Mouse (Mus musculus) WW6 (cell line): Measurements from ENCODE around the gene Slc13a2.

Experiments
- DNase-seq: peaks from one replicate; pipeline ENCODE4 v3.0.0-alpha.2; 2013; ENCODE audit warnings: low read depth, low spot score

Slc13a2 gene

DNA sequence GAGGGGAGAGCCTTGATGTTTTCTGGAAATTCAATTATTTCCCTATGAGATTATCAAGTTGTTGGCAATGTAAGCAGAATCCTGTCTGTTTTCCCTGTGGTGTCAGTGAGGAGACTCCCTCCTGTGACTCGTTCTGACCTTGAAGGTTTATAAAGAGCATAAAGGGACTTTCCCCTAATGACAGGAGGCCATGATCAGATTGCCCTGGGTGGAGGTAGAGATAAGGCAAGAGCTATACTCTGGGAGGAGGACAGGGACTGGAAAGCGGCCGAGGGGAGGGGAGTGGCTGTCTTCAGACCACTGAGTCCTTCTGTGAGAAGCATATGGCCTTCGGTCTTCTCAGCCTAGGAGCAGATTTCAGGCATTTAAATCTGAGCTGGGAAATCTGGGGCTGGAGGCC, 12.0 kb upstream of the Slc13a2 start:
- DNase-seq: no peak

GRCm38 (mm10) chr11:78431176-78431575, 9.2 kb upstream of the Slc13a2 start:
- DNase-seq: no peak

GRCm38 (mm10) chr11:78430195-78430878, 8.3 kb upstream of the Slc13a2 start:
- DNase-seq: no peak

DNA sequence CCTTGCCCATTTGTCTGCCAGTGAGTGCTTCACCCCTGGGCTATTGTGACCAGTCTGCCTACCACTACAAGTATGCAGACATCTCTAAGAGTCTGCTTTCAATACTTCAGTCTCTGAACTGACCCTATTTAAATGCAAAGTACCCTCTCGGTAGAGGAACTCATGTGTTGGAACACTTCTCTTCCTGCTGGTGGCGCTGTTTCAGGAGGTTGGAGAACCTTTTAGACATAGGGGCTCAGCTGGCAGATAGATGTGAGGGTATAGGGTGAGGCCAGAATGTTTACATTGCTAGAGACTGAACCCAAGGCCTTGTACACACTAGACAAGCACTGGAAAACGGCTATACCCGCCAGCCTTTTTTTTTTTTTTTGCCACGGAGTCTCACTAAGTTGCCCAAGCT, 6.3 kb upstream of the Slc13a2 start:
- DNase-seq: peak; percentile 47

GRCm38 (mm10) chr11:78427655-78428054, 5.6 kb upstream of the Slc13a2 start:
- DNase-seq: no peak

GRCm38 (mm10) chr11:78425572-78425971, 3.6 kb upstream of the Slc13a2 start:
- no peak for DNase-seq

- DNase-seq: no peak
Measured at GRCm38 (mm10) chr11:78424352-78424751, 2.3 kb upstream of the Slc13a2 start.

GRCm38 (mm10) chr11:78421201-78422009, 612 bp downstream of the Slc13a2 start:
- DNase-seq: no peak

DNA sequence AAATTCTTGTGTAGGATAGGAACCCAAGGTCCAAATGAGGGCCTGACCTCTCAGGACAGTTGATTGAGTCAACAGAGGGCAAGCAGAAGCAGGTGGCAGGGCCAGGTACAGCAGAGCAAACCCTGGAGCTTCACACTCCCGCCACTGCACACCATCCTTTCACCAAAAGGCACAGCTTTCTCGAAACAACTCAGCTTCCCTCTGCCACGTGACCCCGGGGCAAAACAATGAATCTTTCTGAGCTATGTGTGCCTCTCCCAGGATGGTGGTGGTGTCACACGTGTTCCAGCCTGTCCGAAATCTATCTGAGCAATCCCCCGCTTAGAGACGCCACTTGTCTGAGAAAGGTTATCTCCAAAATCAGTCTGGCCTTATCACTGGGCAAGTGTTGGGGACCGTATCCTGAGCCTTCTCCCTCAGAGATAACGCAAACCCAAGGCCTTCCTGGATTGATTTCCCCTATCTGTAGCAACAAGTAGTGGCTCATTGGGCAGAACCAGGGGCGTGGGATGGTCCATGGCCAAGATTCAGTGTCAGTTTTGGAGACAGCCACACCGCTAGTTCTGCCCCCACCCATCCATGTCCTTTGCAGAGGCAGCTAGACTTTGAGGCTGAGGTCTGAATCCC, 1.6 kb downstream of the Slc13a2 start:
- no peak for DNase-seq

GRCm38 (mm10) chr11:78416854-78417253, 5.2 kb downstream of the Slc13a2 start:
- DNase-seq: no peak

GRCm38 (mm10) chr11:78412861-78413260, 9.2 kb downstream of the Slc13a2 start:
- DNase-seq: no peak

GRCm38 (mm10) chr11:78412324-78412850, 9.6 kb downstream of the Slc13a2 start:
- no peak for DNase-seq

DNA sequence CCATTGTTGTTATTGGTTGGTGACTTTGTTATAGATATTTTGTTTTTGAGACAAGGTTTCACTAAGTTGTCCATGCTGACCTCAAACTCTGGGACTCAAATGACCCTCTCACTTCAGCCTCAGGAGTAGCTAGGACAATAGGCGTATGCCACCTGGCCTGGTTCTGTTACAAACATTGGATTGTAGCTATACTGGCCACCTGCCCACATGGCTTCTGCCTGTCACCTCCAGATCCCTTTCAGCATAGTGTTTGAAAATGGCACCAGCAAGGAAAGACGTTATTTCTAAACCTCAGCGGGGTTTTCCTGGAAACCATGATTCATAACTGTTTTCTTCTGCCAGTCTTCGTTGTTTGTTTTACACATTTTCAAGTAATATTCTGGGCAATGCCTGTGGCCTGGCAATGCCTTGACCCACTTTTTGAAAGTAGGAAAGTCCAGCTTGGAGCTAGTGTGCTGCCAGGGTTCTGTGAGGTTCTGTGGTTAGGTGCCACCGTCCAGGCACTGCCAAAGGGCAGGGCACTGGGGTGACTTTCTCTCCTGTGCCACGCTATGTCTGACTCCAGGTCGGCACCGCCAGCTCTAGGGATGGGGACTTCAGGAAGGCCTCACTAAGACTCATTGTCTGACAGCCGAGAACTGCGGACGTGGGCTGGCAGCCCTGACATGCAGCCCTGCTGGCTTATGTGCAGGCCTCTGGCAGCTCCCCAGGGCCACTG, 10.3 kb downstream of the Slc13a2 start:
- no peak for DNase-seq

DNA sequence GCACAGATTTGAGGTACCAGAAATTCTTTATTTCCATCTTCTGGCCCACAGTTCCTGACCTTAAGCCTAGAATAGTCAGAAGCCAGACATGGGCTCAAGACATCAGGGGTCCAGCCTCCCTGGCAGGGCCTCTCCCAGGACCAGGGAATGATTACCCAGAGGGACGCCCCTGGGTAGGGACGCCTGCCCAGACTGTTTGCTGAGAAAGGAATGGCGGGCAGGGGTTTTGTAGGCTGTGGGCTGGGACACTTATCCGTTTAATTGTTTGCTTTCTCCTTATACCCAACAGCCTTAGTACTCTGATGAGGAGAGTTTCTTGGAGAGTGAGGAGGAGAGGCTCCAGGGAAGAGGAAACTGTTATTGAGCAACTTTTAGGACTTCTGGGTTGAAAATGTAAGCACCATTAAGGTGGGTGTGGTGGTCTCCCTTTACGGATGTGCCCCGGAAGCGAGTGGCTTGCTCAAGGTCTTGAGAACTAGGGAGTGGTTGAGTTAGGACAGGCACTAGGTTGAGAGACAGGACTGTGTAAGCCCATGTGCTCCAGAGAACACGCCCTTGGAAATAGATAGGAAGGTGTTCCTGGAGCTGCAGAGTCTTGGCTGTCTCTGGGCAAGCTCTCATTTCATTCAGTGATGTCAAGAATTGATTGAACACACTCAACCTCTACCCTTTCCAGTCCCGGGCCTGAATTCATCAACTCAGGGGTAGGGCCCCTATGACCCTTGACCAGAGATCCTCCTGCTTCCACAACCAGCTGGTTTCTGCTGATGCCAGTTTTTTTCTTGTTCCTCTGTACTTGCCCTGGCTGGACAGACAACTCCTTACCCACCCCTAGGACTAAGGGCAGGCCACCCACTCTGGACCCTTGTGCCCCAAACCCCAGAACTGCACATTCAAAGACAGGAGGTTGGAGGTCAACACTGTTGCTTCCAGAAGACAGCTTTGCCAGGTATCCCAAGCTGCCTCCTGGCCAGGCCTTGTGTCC, 13.5 kb downstream of the Slc13a2 start:
- DNase-seq: no peak

DNA sequence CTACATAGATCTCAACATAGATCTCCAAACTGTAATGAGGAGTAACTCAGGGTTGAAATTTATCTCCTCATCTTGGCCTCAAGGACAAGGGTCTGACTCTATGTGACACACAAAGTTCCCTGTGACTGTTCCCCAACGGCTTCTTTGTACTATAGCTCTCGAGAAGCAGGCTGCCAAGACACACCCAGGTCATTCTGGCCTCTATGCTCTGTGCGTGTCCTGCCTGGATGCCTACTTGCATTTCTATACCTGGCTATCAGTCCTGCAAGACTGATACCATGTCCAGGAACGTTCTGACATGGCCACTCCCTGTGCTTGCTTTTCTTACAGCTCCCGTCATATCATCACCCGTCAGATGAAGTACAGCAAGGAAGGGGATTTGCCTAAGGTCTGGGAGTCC, 20.0 kb downstream of the Slc13a2 start:
- DNase-seq: no peak

DNA sequence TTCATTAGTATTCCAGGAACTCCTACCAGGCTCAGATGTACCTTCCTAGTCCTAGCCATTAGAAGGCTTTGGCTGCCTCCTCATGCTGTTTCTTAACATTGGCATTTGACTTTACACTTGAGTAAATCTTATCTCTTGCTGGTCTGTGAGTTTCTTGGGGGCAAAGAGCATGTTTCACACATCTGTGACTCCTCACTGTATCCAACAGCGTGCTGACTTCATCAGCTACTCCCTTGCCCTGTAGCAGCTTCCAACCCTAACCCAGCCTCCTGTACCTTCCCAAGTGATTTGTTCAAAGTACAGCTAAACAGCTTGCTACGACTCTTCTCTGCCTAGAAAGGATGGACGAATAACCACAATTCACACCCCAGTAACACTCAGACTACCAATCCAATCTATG, 20.5 kb downstream of the Slc13a2 start:
- no peak for DNase-seq

DNA sequence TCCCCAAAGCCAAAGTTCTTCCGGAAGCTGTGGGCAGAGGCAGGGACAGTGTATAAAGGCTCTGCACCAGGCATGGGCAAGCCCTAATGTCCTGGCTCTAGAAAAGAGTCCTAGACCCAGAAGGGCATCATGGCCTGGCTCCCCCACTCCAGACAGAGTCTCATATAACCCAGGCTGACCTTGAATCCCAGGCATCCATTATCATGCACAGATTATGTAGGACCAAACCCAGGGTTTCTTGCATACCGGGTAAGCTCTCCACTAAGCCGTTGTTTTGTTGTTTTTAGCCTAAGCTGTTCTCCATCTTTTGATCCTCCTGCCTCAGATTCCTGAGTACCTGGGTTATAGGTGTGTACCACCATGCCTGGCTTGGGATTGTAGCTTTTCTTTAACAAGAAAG, 21.1 kb downstream of the Slc13a2 start:
- DNase-seq: no peak

DNA sequence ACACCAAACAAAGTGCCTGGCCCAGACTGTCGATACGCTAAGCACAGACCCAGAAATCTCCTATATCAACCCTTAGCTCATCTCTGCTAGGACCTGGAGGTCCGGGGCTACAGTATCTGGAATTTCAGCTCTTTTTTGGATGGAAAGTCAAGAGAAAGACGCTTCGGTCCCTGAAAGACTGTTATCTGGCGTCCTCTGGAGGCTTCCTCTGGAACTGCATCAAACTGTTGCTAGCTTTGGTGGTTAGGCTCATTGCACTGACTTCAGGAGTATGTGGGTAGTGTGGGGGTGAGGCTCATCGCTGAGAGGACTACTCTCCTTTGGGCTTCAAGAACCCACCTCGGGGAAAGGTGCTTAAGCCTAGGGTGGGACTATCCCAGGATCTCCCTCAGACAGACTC, 22.3 kb downstream of the Slc13a2 start:
- peak; percentile 63 for DNase-seq

GRCm38 (mm10) chr11:78398212-78398611, 23.8 kb downstream of the Slc13a2 start:
- DNase-seq: no peak

DNA sequence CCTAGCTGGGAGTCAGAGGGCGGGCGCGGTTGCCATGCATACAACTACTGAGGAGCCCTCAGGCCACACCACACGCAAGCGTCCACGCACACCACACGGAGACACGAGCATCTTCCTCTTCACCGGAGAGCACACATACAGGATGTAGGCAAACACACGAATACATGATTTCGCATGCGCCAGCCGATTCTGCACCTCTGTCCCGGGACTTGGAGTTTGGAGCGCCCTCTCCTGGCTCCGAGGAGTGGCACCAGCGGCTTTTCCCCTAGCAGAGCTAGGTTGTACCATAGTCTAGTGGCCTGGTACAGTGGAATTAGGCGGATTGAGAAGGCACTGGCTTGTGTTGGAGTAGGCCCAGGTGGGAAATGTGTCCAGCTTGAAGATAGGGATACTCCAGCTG, 24.6 kb downstream of the Slc13a2 start:
- peak; percentile 83 for DNase-seq

DNA sequence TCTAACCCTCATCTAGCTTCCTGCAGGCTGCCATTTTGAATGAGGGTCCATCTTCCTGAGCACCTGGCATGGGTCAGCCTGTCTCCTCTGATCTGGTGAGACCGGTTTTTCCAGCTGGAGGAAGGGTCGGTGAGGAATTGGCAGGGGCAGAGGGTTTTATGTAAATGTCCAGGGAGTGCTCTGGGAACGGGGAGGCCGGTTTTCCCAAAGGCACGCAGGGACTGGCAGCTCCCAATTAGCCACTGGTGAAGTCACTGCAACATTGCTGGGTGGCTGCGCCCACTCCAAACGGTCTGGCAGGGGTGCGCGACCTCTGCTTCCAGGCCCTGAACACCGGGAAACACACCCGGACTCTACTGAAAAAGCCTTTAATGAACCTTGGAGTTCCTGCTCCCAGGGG, 25.1 kb downstream of the Slc13a2 start:
- DNase-seq: no peak
